Mouse (Mus musculus): ENCODE measurements at regions not wholly inside any gene's neighbourhood (a gene's known extent, or its start where the extent isn't known, plus 50 kb on each side); places are given as distances from the start of the nearest gene placed in this dataset.

DNA sequence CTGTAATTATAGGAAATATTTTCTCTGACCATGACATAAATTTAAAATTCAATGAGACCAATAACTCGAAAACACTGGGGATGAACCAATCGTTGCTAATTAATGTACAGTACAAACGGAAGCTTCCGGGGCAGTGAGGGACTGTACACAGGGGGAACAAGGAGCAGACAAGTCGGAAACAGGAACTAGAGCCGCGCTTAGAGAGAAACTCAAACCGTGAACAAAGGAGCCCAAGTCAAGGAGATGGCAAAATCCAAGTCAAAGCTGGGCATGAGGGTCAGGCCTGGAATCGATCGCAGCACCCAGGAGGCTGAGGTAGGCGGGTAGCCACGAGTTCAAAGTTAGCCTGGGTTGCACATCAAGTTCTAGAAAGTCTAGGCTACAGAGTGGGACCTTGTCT is 70.2 kb upstream of the Prok2 start:
- H3K36me3 ChIP-seq, result no peaks in the 10 kb centered on the region
- peaks cover 15% of the 10 kb centered on the region; the same call in 1 of the 2 replicates for H3K27me3 ChIP-seq
- H3K9me3 ChIP-seq, result no peaks in the 10 kb centered on the region
- no peak overlapping the region for H3K27ac ChIP-seq
- no peak overlapping the region for H3K9ac ChIP-seq (replicated peaks)
- ATAC-seq, result no peak
- 94% methylated on average over 12 of the region's 12 CpGs for WGBS
- no peak overlapping the region for H3K4me2 ChIP-seq (replicated peaks)
- no peak overlapping the region for H3K4me3 ChIP-seq (replicated peaks)
- H3K4me1 ChIP-seq (replicated peaks), result no peaks in the 10 kb centered on the region

- WGBS, result 43% methylated on average over 10 of the region's 10 CpGs
- no peaks in the 10 kb centered on the region for H3K4me1 ChIP-seq (replicated peaks)
- H3K9me3 ChIP-seq, result no peaks in the 10 kb centered on the region
- H3K4me2 ChIP-seq (replicated peaks), result no peak overlapping the region
- no peak overlapping the region for H3K4me3 ChIP-seq (replicated peaks)
- H3K9ac ChIP-seq (replicated peaks), result no peak overlapping the region
- no peak for ATAC-seq
- H3K27me3 ChIP-seq, result peaks cover 8% of the 10 kb centered on the region; the same call in 1 of the 2 replicates
- H3K27ac ChIP-seq, result no peak overlapping the region
- no peaks in the 10 kb centered on the region for H3K36me3 ChIP-seq
These were observed 67.4 kb upstream of the Prok2 start for GRCm38 (mm10) chr6:99793546-99793945.

- H3K4me2 ChIP-seq (replicated peaks), result no peak overlapping the region
- WGBS, result 68% methylated on average over 10 of the region's 10 CpGs
These were observed 66.2 kb upstream of the Prok2 start for GRCm38 (mm10) chr6:99792353-99792752.

GRCm38 (mm10) chr6:99786977-99787376 is 60.8 kb upstream of the Prok2 start:
- no peak overlapping the region for H3K4me2 ChIP-seq (replicated peaks)
- H3K9me3 ChIP-seq, result no peaks in the 10 kb centered on the region
- H3K4me3 ChIP-seq (replicated peaks), result no peak overlapping the region
- 91% methylated on average over 7 of the region's 7 CpGs for WGBS
- peaks cover 5% of the 10 kb centered on the region; the same call in 1 of the 2 replicates for H3K4me1 ChIP-seq (replicated peaks)
- H3K27me3 ChIP-seq, result no peaks in the 10 kb centered on the region
- no peak overlapping the region for H3K27ac ChIP-seq
- no peak for ATAC-seq
- H3K9ac ChIP-seq (replicated peaks), result no peak overlapping the region
- H3K36me3 ChIP-seq, result no peaks in the 10 kb centered on the region

More at GRCm38 (mm10) chr6:99792353-99792752, 66.2 kb upstream of the Prok2 start:
- H3K36me3 ChIP-seq, result no peaks in the 10 kb centered on the region
- H3K27ac ChIP-seq, result no peak overlapping the region
- H3K9ac ChIP-seq (replicated peaks), result no peak overlapping the region
- no peak overlapping the region for H3K4me3 ChIP-seq (replicated peaks)
- H3K4me1 ChIP-seq (replicated peaks), result no peaks in the 10 kb centered on the region
- H3K27me3 ChIP-seq, result peaks cover 8% of the 10 kb centered on the region; the same call in 1 of the 2 replicates
- H3K9me3 ChIP-seq, result no peaks in the 10 kb centered on the region
- no peak for ATAC-seq

- ATAC-seq, result no peak
- Histone ChIP-seq H3K4me2 (replicated peaks) (no peak overlapping the region), H3K36me3 (no peaks in the 10 kb centered on the region), H3K9ac (replicated peaks) (no peak overlapping the region), H3K27me3 (no peaks in the 10 kb centered on the region), H3K4me1 (replicated peaks) (peaks cover 5% of the 10 kb centered on the region; the same call in 1 of the 2 replicates), H3K4me3 (replicated peaks) (no peak overlapping the region), H3K27ac (no peak overlapping the region), H3K9me3 (no peaks in the 10 kb centered on the region)
- WGBS, result 90% methylated on average over 6 of the region's 6 CpGs
These were observed 59.0 kb upstream of the Prok2 start for GRCm38 (mm10) chr6:99785212-99785611.

GRCm38 (mm10) chr6:99784804-99785203 is 58.6 kb upstream of the Prok2 start:
- Histone ChIP-seq H3K27me3 (no peaks in the 10 kb centered on the region), H3K9ac (replicated peaks) (no peak overlapping the region), H3K4me2 (replicated peaks) (no peak overlapping the region), H3K4me1 (replicated peaks) (peaks cover 5% of the 10 kb centered on the region; the same call in 1 of the 2 replicates), H3K4me3 (replicated peaks) (no peak overlapping the region), H3K9me3 (no peaks in the 10 kb centered on the region), H3K27ac (no peak overlapping the region), H3K36me3 (no peaks in the 10 kb centered on the region)
- WGBS, result 87% methylated on average over 3 of the region's 3 CpGs
- ATAC-seq, result no peak

DNA sequence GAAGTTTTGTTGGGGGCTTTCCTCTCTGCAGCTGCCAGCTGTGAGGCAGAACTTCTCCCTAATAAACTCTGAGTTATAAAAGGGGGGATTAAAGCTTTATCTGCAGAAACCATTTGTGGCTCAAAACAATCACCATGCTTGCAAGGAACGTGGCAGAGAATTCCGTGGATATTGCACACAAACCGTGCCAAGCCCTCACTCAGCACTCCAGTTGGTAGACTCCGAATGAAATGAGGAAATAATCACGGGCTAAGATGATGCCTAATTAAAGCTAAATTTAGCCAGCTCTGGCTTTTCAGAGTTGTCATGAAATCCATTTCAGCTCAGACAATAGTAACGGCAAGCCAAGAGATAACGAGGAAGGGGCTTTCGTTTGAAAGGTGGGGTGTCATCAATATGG is 58.1 kb upstream of the Prok2 start:
- no peak for ATAC-seq
- WGBS, result 49% methylated on average over 8 of the region's 8 CpGs
- no peak overlapping the region for H3K9ac ChIP-seq (replicated peaks)
- H3K27ac ChIP-seq, result no peak overlapping the region
- H3K36me3 ChIP-seq, result no peaks in the 10 kb centered on the region
- H3K4me1 ChIP-seq (replicated peaks), result peaks cover 5% of the 10 kb centered on the region; the same call in 1 of the 2 replicates
- no peak overlapping the region for H3K4me2 ChIP-seq (replicated peaks)
- H3K27me3 ChIP-seq, result no peaks in the 10 kb centered on the region
- H3K9me3 ChIP-seq, result no peaks in the 10 kb centered on the region
- H3K4me3 ChIP-seq (replicated peaks), result no peak overlapping the region

DNA sequence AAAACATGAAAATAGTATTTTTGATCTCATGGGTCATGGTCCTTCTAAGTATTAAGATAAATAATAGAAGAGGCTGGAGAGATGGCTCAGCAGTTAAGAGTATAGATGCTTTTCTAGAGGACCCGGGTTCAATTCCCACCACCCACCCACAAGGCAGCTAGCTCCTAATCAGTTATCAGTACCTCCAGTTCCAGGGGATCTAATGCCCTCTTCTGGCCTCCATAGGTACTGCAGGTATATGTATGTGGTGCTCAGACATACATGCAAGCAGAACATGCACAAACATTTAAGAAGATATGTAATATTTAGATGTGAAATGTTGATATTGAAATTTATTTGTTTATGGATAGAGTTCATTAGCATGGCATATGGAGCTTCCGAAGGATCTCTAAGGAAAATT is 56.8 kb upstream of the Prok2 start:
- Histone ChIP-seq H3K4me3 (replicated peaks) (no peak overlapping the region), H3K9ac (replicated peaks) (no peak overlapping the region), H3K27ac (no peak overlapping the region), H3K27me3 (no peaks in the 10 kb centered on the region), H3K4me1 (replicated peaks) (peaks cover 5% of the 10 kb centered on the region; the same call in 1 of the 2 replicates), H3K36me3 (no peaks in the 10 kb centered on the region), H3K4me2 (replicated peaks) (no peak overlapping the region), H3K9me3 (no peaks in the 10 kb centered on the region)
- WGBS, result 79% methylated on average over 2 of the region's 2 CpGs
- no peak for ATAC-seq

Data from midbrain, embryonic 13.5 days (tissue).